Mouse (Mus musculus): ENCODE results near the gene BC004004. TPM values are rescaled to one million over a fixed set of nuclear protein-coding genes. Genes with fewer than 3 reads are reported as not detected.
"Not testable (repeated sequence)": the region's sequence is repeated elsewhere in the genome, so short reads cannot be mapped to it uniquely, and the experiment has no call there.

BC004004 gene
- polyA plus RNA-seq, 1 experiment from 2014 or later: 79.2 TPM

- not testable (repeated sequence) for H3K4me3 ChIP-seq; H3K27ac ChIP-seq; DNase-seq (ENCODE audit: low spot score); H3K9me3 ChIP-seq; H3K27me3 ChIP-seq (ENCODE audit: insufficient read depth, poor library complexity, severe bottlenecking); H3K36me3 ChIP-seq
- WGBS: 74% methylated on average over 5 of the region's 5 CpGs
- H3K4me1 ChIP-seq: peaks cover 25% of the 10 kb centered on the region
Observed at GRCm38 (mm10) chr17:29351056-29351455, 82.5 kb downstream of the BC004004 start.

DNA sequence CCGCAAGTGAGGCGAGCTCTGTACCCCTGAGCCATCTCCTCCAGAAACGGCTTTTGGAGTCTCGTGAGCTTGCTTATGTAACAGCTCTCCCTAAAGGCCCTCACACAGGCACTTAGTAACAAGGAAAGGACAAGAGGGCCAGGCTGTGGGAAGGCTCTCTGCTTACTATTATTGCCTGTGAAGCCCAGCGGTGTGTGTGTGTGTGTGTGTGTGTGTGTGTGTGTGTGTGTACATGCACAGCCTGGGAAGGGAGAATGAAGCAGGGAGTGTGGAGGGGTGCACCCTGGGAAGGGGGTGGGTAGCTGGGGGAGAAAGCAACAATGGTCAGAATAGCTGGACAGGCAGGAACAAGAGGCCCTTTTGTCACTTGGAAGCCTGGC lies 86.9 kb downstream of the BC004004 start:
- H3K9me3 ChIP-seq: no peaks in the 10 kb centered on the region
- peaks cover 28% of the 10 kb centered on the region for H3K4me1 ChIP-seq
- H3K27me3 ChIP-seq (ENCODE audit: insufficient read depth, poor library complexity, severe bottlenecking): no peaks in the 10 kb centered on the region
- H3K4me3 ChIP-seq: no peak overlapping the region; the same call in 1 of the 2 replicates
- H3K36me3 ChIP-seq: no peaks in the 10 kb centered on the region
- peak overlapping the region; percentile 93 for H3K27ac ChIP-seq
- 66% methylated on average over 5 of the region's 5 CpGs for WGBS
- no peak for DNase-seq (ENCODE audit: low spot score)

DNA sequence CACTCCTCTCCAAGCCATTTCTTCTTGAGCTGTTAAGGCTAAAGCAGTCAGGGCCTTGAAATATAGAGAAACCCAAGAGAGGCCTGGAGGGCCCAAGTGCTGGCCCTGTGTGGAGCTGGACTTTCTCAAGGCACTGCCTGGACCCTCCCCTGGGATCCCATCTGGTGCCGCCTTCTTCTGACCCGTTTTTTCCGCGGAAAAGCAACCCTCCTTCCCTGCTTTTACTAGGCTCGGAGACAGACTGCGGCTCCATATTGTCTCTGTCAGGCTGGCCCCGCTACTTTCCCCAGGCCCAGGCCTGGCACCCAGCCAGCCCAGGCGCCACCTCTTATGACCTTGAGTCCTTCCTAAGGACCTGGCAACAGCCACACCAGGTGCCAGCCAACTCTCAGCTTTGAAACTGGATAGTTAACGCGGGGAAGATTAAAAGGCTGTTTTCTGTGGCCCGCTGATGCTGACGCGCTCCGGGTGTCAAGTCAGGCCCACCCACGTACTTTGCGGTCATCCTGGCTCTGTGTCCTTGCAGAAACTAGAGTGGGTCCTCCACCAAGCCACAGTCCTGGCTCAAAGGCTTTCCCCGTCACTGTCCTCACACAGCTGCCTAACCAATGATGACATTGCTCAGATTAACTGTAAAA lies 87.4 kb downstream of the BC004004 start:
- Histone ChIP-seq H3K4me1 (peaks cover 33% of the 10 kb centered on the region), H3K4me3 (peak overlapping the region; percentile 56), H3K9me3 (no peaks in the 10 kb centered on the region), H3K27ac (peak overlapping the region; percentile 93), H3K27me3 (ENCODE audit: insufficient read depth, poor library complexity, severe bottlenecking) (no peaks in the 10 kb centered on the region), H3K36me3 (no peaks in the 10 kb centered on the region)
- DNase-seq (ENCODE audit: low spot score): peak; percentile 86
- WGBS: 19% methylated on average over 17 of the region's 17 CpGs

DNA sequence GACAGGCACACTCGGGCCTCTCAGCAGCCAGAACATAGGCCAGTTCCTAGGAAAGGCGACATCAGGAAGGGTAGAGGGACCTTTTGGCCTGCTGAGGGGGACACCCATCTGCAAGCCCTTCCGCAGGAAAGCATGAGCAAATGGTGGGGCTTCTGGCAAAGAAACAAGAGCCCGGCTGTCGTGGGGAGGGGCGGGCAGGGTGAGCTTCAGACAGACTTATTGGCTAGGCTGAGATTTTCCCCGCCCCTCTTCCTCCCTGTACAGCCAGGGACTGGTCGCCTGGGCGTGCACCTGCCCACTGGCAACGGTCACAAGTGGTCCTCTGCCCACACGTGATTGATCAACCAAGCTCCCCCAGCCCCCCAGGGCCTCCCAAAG lies 87.9 kb downstream of the BC004004 start:
- no peaks in the 10 kb centered on the region for H3K27me3 ChIP-seq (ENCODE audit: insufficient read depth, poor library complexity, severe bottlenecking)
- no peaks in the 10 kb centered on the region for H3K36me3 ChIP-seq
- peaks cover 38% of the 10 kb centered on the region for H3K4me1 ChIP-seq
- peak overlapping the region; percentile 93 for H3K27ac ChIP-seq
- no peaks in the 10 kb centered on the region for H3K9me3 ChIP-seq
- peak; percentile 95 for DNase-seq (ENCODE audit: low spot score)
- peak overlapping the region; percentile 56 for H3K4me3 ChIP-seq
- under 1% methylated on average over 11 of the region's 11 CpGs for WGBS

- no peaks in the 10 kb centered on the region for H3K9me3 ChIP-seq
- H3K36me3 ChIP-seq: no peaks in the 10 kb centered on the region
- WGBS: 19% methylated on average over 9 of the region's 9 CpGs
- no peak for DNase-seq (ENCODE audit: low spot score)
- H3K27ac ChIP-seq: peak overlapping the region; percentile 93
- H3K27me3 ChIP-seq (ENCODE audit: insufficient read depth, poor library complexity, severe bottlenecking): no peaks in the 10 kb centered on the region
- H3K4me1 ChIP-seq: peaks cover 40% of the 10 kb centered on the region
- peak overlapping the region; percentile 56 for H3K4me3 ChIP-seq
Observed at GRCm38 (mm10) chr17:29356882-29357281, 88.3 kb downstream of the BC004004 start.

- Histone ChIP-seq H3K4me3 (no peak overlapping the region), H3K4me1 (peaks cover 44% of the 10 kb centered on the region), H3K27me3 (ENCODE audit: insufficient read depth, poor library complexity, severe bottlenecking) (no peaks in the 10 kb centered on the region), H3K9me3 (no peaks in the 10 kb centered on the region), H3K27ac (no peak overlapping the region), H3K36me3 (no peaks in the 10 kb centered on the region)
- 56% methylated on average over 3 of the region's 3 CpGs for WGBS
- DNase-seq (ENCODE audit: low spot score): no peak
Observed at GRCm38 (mm10) chr17:29358928-29359327, 90.3 kb downstream of the BC004004 start.

- H3K27ac ChIP-seq: 0 out of 2 replicates have a peak within 1 kb of the TSS, but pooled peaks have one; percentile 24
- 17% methylated on average over 5 of the region's 5 CpGs for WGBS
- H3K4me3 ChIP-seq: peak within 1 kb of the TSS; percentile 5; the same call in 1 of the 2 replicates
Observed at GRCm38 (mm10) chr17:29360761-29361221, 92.2 kb downstream of the BC004004 start, which contains the start of gene Fgd2. Gene Fgd2, plus strand, starts transcription at chr17:29360914.

GRCm38 (mm10) chr17:29361982-29362691 lies 93.5 kb downstream of the BC004004 start:
- Histone ChIP-seq H3K9me3 (no peaks in the 10 kb centered on the region), H3K27me3 (ENCODE audit: insufficient read depth, poor library complexity, severe bottlenecking) (peaks cover 3% of the 10 kb centered on the region), H3K36me3 (no peaks in the 10 kb centered on the region), H3K4me3 (0 out of 2 replicates have a peak overlapping the region, but pooled peaks have one; percentile 5), H3K27ac (no peak overlapping the region), H3K4me1 (peaks cover 18% of the 10 kb centered on the region)
- 47% methylated on average over 8 of the region's 8 CpGs for WGBS
- DNase-seq (ENCODE audit: low spot score): no peak

More at GRCm38 (mm10) chr17:29360761-29361221, 92.2 kb downstream of the BC004004 start, which contains the start of gene Fgd2:
- no peak for DNase-seq (ENCODE audit: low spot score)
- peaks cover 31% of the 10 kb centered on the region for H3K4me1 ChIP-seq
- no peaks in the 10 kb centered on the region for H3K9me3 ChIP-seq
- no peaks in the 10 kb centered on the region for H3K27me3 ChIP-seq (ENCODE audit: insufficient read depth, poor library complexity, severe bottlenecking)
- H3K36me3 ChIP-seq: no peaks in the 10 kb centered on the region

DNA sequence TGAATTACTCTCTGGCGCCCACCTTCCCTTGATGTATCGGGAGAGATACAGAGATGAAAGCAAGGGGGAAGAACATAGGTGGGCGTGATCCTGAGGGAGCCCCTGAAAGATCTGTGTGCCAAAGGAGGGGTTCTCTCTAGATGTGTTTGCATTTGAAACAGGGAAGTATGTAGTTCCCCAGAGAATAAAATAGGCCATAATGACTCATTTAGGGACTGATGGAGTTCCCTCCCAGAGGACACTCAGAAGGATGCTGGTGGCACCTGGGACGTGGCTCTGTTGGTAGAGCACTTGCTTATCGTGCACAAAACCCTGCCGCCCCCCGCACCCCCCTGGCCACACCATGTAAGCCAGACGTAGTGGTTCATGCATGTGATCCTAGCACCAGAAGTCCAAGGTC lies 94.5 kb downstream of the BC004004 start:
- DNase-seq (ENCODE audit: low spot score): no peak
- Histone ChIP-seq H3K36me3 (no peaks in the 10 kb centered on the region), H3K4me3 (no peak overlapping the region), H3K27ac (no peak overlapping the region), H3K9me3 (no peaks in the 10 kb centered on the region), H3K4me1 (peaks cover 17% of the 10 kb centered on the region), H3K27me3 (ENCODE audit: insufficient read depth, poor library complexity, severe bottlenecking) (peaks cover 13% of the 10 kb centered on the region)
- WGBS: 76% methylated on average over 8 of the region's 8 CpGs

Other genes with a start within 250 kb of the BC004004 start
- 433 and 498 TPM in 2 replicates for gene Srsf3, start 236.2 kb upstream of the BC004004 start, polyA plus RNA-seq (2016; fragmentation: Nextera tagmentation; extraction: Ambion mirVana)
- gene Cdkn1a, start 177.8 kb upstream of the BC004004 start, polyA plus RNA-seq (2016; fragmentation: Nextera tagmentation; extraction: Ambion mirVana): 31.3 and 33.1 TPM in 2 replicates
- 0.23 and 0.48 TPM in 2 replicates for gene Rab44, start 154.6 kb upstream of the BC004004 start, polyA plus RNA-seq (2016; fragmentation: Nextera tagmentation; extraction: Ambion mirVana)
- gene Cpne5, start 30.6 kb upstream of the BC004004 start, polyA plus RNA-seq (2016; fragmentation: Nextera tagmentation; extraction: Ambion mirVana): 18.0 and 23.3 TPM in 2 replicates
- 147 and 188 TPM in 2 replicates for gene Ppil1, start 4.6 kb upstream of the BC004004 start, polyA plus RNA-seq (2016; fragmentation: Nextera tagmentation; extraction: Ambion mirVana)
- gene Pi16, start 48.9 kb downstream of the BC004004 start, polyA plus RNA-seq (2016; fragmentation: Nextera tagmentation; extraction: Ambion mirVana): 1.9 and 2.6 TPM in 2 replicates
- 281 and 310 TPM in 2 replicates for gene Mtch1, start 79.1 kb downstream of the BC004004 start, polyA plus RNA-seq (2016; fragmentation: Nextera tagmentation; extraction: Ambion mirVana)
- gene Fgd2, start 92.1 kb downstream of the BC004004 start, polyA plus RNA-seq (2016; fragmentation: Nextera tagmentation; extraction: Ambion mirVana): 2.2 and 3.8 TPM in 2 replicates
- gene Pim1, start 222.0 kb downstream of the BC004004 start, polyA plus RNA-seq (2016; fragmentation: Nextera tagmentation; extraction: Ambion mirVana): 28.7 and 31.4 TPM in 2 replicates